Mouse (Mus musculus) E14TG2a.4 (cell line): Measurements from ENCODE around the gene Mark1.

Experiments used
- H3K27me3 ChIP-seq: 2 replicates; pipeline ENCODE4 v1.6.1; 2014; ENCODE audit warnings: low read length, control low read depth; ENCODE audit not compliant: insufficient read depth
- H3K36me3 ChIP-seq: 2 replicates; pipeline ENCODE4 v1.6.1; 2014; ENCODE audit warnings: low read length, control low read depth; ENCODE audit not compliant: insufficient read depth
- H3K4me1 ChIP-seq: replicated peaks from 2 replicates; pipeline ENCODE4 v1.6.1; 2014; ENCODE audit warnings: low read depth, low read length, control low read depth
- H3K4me3 ChIP-seq: replicated peaks from 2 replicates; pipeline ENCODE4 v1.5.1; 2014; ENCODE audit warnings: mild to moderate bottlenecking, low read length
- H3K9me3 ChIP-seq: 2 replicates; pipeline ENCODE4 v1.6.1; 2014; ENCODE audit warnings: low read length, control low read depth
- CTCF ChIP-seq: conservative IDR thresholded peaks from 2 replicates; pipeline ENCODE4 v1.5.1; 2014; ENCODE audit warnings: low read length
- NANOG ChIP-seq: IDR thresholded peaks from 2 replicates; pipeline ENCODE4 v1.6.1; 2014; ENCODE audit warnings: borderline replicate concordance, low read length, mixed read lengths
- POU5F1 ChIP-seq: IDR thresholded peaks from 2 replicates; pipeline ENCODE4 v1.6.1; 2014; ENCODE audit warnings: low read length, borderline replicate concordance

Gene Mark1

GRCm38 (mm10) chr1:184897350-184897749 is 102.0 kb downstream of the Mark1 start:
- H3K4me3 ChIP-seq, result 0 out of 2 replicates have a peak overlapping the region, but pooled peaks have one; percentile 10
- TF ChIP-seq NANOG (no peak), CTCF (no peak), POU5F1 (no peak)
- H3K4me1 ChIP-seq, result peaks cover 12% of the 10 kb centered on the region; the same call in 1 of the 2 replicates
- H3K9me3 ChIP-seq, result no peaks in the 10 kb centered on the region
- peaks cover 18% of the 10 kb centered on the region for H3K27me3 ChIP-seq
- no peaks in the 10 kb centered on the region for H3K36me3 ChIP-seq

- Histone ChIP-seq H3K36me3 (no peaks in the 10 kb centered on the region), H3K27me3 (peaks cover 9% of the 10 kb centered on the region), H3K4me1 (0 out of 2 replicates have a peak, but pooled peaks cover 5% of the 10 kb centered on the region), H3K4me3 (no peak overlapping the region), H3K9me3 (peaks cover 10% of the 10 kb centered on the region)
- TF ChIP-seq CTCF (no peak), POU5F1 (no peak), NANOG (no peak)
These were observed 107.4 kb downstream of the Mark1 start for GRCm38 (mm10) chr1:184891998-184892397.

- Histone ChIP-seq H3K9me3 (peaks cover 10% of the 10 kb centered on the region), H3K27me3 (peaks cover 8% of the 10 kb centered on the region; the same call in 1 of the 2 replicates), H3K4me3 (no peak overlapping the region), H3K36me3 (no peaks in the 10 kb centered on the region), H3K4me1 (0 out of 2 replicates have a peak, but pooled peaks cover 5% of the 10 kb centered on the region)
- TF ChIP-seq CTCF, result no peak
- no peak for TF ChIP-seq NANOG
These were observed 109.9 kb downstream of the Mark1 start for GRCm38 (mm10) chr1:184889454-184889853.

- H3K27me3 ChIP-seq, result peaks cover 38% of the 10 kb centered on the region
- TF ChIP-seq CTCF, result no peak
- no peak overlapping the region for H3K4me3 ChIP-seq
- peaks cover 9% of the 10 kb centered on the region for H3K9me3 ChIP-seq
- peaks cover 12% of the 10 kb centered on the region for H3K4me1 ChIP-seq
- H3K36me3 ChIP-seq, result no peaks in the 10 kb centered on the region
These were observed 113.2 kb downstream of the Mark1 start for GRCm38 (mm10) chr1:184886160-184886559.

- TF ChIP-seq CTCF, result no peak; the same call in 1 of the 2 replicates
- Histone ChIP-seq H3K9me3 (no peaks in the 10 kb centered on the region), H3K4me3 (peak within 1 kb of the TSS; percentile 81), H3K4me1 (peaks cover 19% of the 10 kb centered on the region), H3K27me3 (peaks cover 60% of the 10 kb centered on the region), H3K36me3 (no peaks in the 10 kb centered on the region)
These were observed 116.8 kb downstream of the Mark1 start, which contains the start of gene C130074G19Rik for GRCm38 (mm10) chr1:184882281-184883268. Gene C130074G19Rik, minus strand, starts transcription at chr1:184883218.

- Histone ChIP-seq H3K4me3 (peak overlapping the region; percentile 81; the same call in 1 of the 2 replicates), H3K9me3 (no peaks in the 10 kb centered on the region), H3K27me3 (peaks cover 60% of the 10 kb centered on the region), H3K4me1 (peaks cover 19% of the 10 kb centered on the region), H3K36me3 (no peaks in the 10 kb centered on the region)
- TF ChIP-seq CTCF, result no peak
- TF ChIP-seq NANOG, result no peak
- no peak for TF ChIP-seq POU5F1
These were observed 117.5 kb downstream of the Mark1 start for GRCm38 (mm10) chr1:184881861-184882260.

- Histone ChIP-seq H3K9me3 (no peaks in the 10 kb centered on the region), H3K4me1 (peaks cover 19% of the 10 kb centered on the region), H3K36me3 (no peaks in the 10 kb centered on the region), H3K4me3 (no peak overlapping the region), H3K27me3 (peaks cover 63% of the 10 kb centered on the region)
- TF ChIP-seq NANOG (no peak), POU5F1 (no peak), CTCF (no peak)
These were observed 118.2 kb downstream of the Mark1 start for GRCm38 (mm10) chr1:184881211-184881610.

GRCm38 (mm10) chr1:184878860-184879259 is 120.5 kb downstream of the Mark1 start:
- Histone ChIP-seq H3K9me3 (no peaks in the 10 kb centered on the region), H3K36me3 (no peaks in the 10 kb centered on the region), H3K4me3 (no peak overlapping the region), H3K4me1 (peaks cover 26% of the 10 kb centered on the region), H3K27me3 (peaks cover 75% of the 10 kb centered on the region)
- TF ChIP-seq CTCF, result no peak
- no peak for TF ChIP-seq POU5F1
- no peak for TF ChIP-seq NANOG
